16 mouse cellular contexts compared by ENCODE assay signal in the genomic region with DNA sequence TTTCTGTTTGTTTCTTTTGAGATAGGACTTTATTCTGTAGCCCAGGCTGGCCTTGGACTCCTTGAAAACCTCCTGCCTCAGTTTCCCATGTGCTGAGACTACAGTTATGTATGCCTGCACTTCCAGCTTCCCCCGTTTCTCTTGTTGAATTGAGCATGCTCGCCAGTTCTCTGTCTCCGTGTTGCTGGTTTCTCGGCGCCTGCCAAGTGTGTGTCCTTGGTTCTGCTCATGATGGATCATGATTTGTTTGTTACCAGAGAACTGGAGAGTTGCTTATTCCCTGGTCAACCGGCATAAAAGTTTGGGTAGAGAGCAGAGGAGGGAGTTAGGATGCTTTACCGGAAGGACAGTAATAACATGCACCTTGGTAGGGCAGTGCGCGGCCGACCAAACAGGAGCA. TPM values are rescaled to one million over a fixed set of nuclear protein-coding genes. Genes with fewer than 3 reads are reported as not detected.
DNase-seq lines count a peak whose midpoint lies in the region.
"Had no signal": no experiment of that assay in that cellular context is flagged by ENCODE, and none has a peak within 500 bp of the region (broad histone marks: within the 10 kb centered on the region; RNA-seq: fewer than 3 reads in every experiment).

No protein-coding gene starts in this region.

- DNase-seq in heart, adult 11 months: peak; percentile 19
- no peak for DNase-seq in heart, postnatal 4 days
- peak; percentile 66 for DNase-seq in adrenal gland, adult 8-10 months
- peak; percentile 59 for DNase-seq in adrenal gland, postnatal 25 days
- no peak for DNase-seq in right cerebral cortex, postnatal 4 days
- no peak for DNase-seq in frontal cortex, adult 2 months (ENCODE audit: extremely low spot score in 1 of 2, low spot score in 1 of 2)
- DNase-seq: B cell, adult 2 months; cerebellum, adult 18-20 months; cerebellum, adult 9-10 months; cerebellum, postnatal 14 days; gastrocnemius, postnatal 25 days; heart, adult 2 months; heart, postnatal 14 days; kidney, adult 2 months had no signal

RNA-seq across cellular contexts. Expression of a gene that starts 20.1 kb away (rescaled TPM):
- total RNA-seq in heart, postnatal 4 days (2021): 1 to 10 TPM; 3.9 to 4.4 TPM
- 1 to 10 TPM; 1.2 to 4.2 (median 2.2) TPM for total RNA-seq in adrenal gland, adult 8-10 months (2022)
- total RNA-seq in adrenal gland, postnatal 25 days (2021): 2.4 and 2.5 TPM in 2 replicates
- polyA plus RNA-seq in frontal cortex, adult 2 months (2012; rRNA removed): 0.80 and 1.0 TPM in 2 replicates
- total RNA-seq: CH12.LX, G1E had no signal
- polyA plus RNA-seq: G1E had no signal

Comparison
In these comparisons a context has a peak if more than half of its experiments do, and no peak if none do; other contexts are left out.
1. DNase-seq: peak in heart, adult 11 months (single experiment), adrenal gland, adult 8-10 months (single experiment) and adrenal gland, postnatal 25 days (single experiment); none in heart, postnatal 4 days (single experiment), right cerebral cortex, postnatal 4 days (single experiment) and frontal cortex, adult 2 months (0 of 2).